Mouse (Mus musculus) layer of hippocampus, adult 9-10 months (tissue): ENCODE measurements around the gene Rbms1.

Experiments used
- DNase-seq: peaks from one replicate; pipeline ENCODE4 v3.0.0; 2022; ENCODE audit warnings: low spot score

Gene Rbms1

DNA sequence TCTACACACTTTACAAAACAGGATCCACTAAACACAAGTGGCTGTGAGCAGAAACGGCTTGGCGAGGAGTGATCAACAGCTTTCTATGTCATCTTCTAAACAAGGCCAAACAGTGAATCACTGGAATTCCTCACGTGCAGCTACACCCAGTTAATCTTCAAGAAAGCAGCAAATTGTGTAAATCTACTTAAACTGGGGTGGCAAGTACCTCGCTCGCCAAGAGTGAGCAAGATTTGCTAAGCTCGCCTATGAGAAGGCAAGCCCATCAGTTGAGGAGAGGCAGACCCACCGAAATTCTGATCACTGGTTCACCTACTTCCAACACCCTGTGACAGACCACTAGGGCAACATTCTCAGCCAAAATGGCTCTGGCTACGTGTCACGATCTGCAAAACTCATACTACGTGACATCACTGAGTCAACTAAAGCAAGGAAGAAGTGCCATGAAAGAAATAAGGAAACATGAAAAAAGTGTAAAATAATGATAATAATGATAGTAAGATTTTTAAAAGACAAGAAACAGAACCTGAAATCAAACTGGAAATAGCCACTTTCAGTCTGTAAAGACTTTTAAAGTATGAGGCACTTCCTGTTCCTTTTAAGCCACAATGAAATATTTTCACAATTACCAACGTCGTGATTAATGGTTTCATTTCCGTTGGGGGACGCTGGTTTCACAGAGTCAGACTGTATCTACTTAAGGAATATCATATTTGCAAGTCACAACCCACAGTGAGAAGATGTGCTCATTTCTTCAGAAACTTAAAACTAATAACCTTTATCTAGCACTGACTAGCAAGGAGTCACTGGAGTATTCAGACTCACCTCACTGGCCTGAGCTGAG, 85.2 kb downstream of the Rbms1 start:
- no peak for DNase-seq

DNA sequence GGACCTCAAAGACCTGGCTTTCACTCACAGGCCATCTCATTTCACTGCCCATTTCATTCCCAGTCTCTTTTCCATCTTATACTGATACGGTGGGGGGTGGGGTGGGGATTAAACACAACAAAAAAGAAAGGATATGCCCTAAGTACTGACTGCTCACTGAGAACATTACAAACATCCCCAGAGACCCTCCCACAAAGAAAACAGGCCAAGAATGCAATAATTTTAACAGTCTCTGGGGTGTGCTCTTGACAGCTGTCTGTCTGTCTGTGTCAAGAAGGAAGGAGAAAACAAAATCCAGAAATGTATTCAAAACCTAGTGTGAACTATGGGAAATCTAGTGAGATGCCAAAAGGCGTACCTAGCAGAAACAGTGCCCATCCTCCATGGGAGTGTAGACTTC, 86.1 kb downstream of the Rbms1 start:
- DNase-seq = no peak

DNA sequence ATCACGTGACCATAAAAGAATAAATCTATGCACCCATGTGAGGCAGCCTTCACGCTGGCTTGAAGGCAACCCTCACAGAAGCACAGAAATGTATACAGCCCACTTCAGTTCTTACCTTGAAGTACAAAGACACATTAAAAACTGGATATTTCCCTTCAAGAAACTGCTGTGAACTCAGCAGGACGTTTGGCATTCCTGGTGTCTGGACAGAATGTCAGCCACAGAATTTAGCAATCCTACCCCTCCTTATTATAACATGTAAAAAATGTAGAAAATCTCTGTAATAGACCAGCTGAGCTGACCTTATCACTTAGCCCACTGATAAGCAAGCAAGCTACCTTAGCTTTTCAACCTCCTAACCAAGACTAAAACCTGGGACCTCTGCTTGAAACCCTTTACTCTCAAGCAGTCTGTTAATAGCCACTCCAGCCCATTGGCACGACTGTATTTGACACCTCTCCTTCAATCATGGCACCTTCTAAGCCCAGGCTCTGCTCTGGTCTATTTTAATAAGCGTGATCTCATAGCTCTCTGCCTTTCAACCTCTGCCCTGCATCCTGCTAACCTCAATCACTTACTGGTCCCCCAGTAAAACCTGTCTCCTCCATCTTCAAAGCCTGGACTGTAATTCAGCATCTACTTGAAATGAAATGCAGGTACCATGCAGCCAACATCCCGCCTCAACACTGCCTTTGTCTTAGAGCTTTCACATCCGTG, 90.7 kb downstream of the Rbms1 start:
- no peak for DNase-seq

DNA sequence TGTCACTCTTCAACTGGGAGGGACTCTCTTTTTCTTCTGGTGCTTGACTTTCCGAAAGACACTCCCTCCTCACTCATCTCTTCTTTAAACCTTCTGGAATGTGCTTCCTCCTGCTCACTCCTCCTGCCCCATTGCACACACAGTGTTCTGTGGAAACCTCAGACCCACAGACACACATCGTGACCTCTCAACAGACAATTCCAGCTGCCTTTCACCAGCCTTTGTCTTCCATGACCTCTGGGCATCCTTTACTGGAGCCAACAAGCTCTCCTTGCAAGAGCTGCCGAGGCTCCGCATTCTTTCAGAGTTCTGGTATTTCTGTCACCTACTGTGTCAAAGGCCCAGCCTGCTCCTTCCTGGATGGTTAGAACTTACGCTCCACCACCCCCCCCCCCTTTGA, 92.0 kb downstream of the Rbms1 start:
- no peak for DNase-seq

DNA sequence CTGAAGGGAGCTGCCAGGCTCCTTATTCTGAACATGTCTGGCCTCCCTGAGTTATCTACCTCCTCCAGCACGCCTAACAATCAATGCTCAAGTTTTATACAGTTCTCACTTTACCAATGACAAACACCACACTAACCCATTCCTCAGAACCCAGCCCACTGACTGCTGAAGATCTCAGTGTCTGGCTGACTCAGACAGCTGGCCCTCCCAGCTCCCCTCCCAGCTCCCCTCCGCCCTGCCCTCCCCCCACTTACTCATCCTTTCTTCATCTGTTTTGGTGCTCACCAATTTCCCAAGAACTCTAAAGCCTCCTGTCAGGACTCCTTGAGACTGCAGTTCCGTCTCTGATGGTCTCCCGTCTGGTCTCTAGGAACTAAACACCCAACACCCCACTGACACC, 92.5 kb downstream of the Rbms1 start:
- DNase-seq = no peak

DNA sequence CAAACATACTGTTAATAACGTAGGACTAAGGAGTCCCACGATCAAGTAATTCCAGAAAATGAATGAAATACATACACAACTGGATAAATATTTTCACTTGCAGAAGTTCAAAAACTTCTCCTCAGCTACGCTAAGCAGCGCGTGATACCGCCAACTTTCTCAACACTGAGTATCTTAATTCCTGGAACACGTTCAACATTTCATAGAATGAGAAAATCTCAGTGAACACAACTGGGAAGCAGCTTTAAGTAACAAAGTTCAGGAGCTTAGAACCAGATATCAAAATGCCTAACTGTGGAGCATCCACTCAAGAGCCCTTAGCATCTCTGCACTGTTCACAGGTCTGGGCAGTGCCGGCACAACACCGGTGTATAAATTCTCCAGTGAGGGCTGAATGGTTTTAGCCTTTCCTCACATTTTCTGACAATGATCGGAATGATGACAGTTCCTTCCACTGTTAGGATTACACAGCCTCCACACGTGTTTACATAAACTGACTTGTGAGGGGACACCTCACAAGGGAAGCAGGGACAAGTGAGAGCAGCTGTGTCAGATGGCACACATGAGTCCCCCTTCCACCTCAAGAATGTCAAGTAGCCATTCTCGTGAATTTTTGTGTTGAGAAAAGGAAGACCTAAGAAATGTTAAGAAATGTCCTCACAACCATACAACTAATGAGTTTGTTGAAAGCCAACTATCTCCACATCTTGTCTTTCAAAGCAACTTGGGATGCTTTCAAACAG, 93.8 kb downstream of the Rbms1 start:
- no peak for DNase-seq

DNA sequence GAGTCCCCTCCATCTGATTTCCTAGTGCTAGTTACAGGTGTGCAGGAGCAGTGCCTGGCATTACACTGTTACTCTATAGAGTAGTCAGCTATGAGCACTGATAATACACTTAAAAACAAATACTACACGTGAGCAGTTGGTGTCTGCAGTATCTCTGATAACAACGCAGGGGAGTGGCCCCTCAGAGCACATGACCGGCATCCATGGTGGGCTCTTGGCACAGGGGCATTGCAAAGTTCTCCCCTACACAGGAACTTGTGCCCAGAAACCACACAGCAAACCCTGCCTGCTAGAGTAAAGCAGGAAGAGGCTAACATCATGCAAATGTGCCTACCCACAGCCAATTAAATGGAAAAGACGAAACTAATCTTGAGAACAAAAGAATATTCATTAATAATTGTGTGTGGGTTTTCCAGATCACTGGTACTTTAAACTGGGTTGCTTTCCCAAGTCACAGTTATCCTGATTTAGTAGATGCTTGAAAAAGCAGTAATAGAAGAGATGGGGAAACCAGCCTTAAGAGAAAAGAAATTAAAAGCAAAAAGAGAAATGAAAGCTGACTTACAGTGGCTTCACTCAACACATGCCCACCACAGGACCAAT, 94.8 kb downstream of the Rbms1 start:
- no peak for DNase-seq

DNA sequence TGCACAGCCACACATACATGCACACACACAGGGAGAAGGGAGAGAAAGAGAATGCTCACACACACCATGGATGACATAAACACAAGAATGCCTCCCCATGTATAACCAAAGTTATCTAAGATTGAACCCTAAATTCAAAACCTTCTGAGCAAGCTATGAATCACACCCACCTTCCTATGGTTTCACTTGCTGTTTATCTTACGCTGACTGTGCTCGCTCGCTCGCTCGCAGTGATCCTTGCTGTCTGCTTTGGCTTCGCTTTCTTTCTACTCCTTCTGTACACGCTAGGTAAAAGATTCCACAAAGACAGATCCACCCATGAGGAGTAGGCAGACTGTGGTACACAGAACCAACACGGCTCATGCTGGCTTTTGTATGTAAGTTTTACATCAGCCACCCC, 95.7 kb downstream of the Rbms1 start:
- DNase-seq = no peak

DNA sequence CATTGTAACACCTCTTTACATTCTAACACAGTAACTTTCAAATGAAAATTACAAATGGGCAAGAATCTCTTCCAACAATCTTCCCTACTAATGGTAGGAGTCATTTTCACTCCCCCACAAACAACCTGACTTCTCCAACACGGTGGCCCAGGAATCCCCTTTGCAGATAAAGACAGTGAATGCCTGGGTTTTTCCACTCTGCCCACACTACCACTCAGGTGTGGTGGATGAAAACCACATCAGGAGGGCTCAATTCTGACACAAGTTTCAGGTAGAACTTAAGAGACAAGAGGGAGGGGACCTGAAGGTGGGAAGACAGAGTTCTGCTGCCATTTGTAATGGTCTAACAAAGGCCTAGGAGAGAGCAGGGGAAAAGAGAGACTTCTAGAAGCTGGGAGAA, 97.1 kb downstream of the Rbms1 start:
- DNase-seq = no peak

DNA sequence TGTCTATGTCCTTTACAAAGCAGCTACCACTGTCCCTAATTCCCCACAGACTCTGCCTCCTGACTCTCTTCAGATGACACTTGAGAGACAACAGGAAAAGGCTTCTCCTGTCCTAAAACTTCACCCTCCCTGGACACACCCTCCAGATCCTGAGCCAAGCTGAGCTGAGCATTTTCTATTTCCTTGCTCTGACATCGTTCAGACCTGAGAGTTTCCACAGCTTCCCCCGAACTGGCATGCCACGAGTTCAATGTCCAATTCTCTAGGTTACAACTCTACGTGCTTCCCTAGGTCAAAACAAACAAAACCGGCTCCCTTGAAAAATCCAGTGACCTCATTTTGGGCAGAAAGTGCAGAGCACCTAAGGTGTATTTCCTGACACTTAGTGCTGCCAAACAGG, 98.0 kb downstream of the Rbms1 start:
- no peak for DNase-seq

DNA sequence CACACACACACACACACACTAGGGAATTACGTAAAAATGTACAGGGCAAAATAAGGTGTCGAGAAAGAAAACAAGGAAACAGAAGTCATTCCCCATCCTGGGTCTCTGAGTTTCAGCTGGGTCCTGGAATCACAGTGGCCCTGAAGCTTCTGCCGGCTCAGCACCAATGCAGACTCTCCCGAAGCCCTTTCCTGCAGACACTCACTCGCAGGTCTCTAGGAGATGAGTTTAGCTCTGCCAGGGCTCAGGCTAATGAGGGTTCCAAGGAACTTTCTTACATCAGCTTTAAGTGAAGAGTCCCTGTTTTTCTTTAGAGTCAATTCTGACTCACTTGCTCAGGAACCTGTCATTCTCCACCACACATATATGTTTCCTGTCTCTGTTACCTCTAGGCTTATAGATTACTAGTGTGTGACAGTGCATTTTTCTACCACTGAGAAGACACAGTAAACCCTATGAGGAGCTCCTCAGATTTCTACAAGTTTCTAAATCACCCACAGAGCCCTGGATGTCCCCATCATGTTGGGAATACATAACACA, 98.7 kb downstream of the Rbms1 start:
- no peak for DNase-seq

DNA sequence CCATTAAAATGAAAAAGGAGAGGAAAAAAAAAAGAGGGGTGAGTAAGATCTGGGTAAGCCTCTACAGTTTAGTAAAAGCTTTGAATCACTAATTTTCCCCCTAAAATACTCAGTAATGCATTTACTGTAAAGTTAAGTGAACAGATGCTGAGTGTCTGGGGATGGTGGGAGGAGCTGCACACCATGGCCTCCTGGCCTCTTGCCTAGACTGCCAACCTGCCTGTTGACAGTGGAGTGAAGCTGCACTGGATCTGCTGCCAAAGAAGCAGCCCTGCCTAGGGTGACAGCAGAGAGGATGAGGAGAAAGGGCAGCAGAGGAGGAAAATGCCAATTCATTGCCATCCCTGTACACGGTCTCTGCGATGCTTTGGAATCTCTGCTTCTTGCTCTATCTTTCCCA, 99.2 kb downstream of the Rbms1 start:
- peak; percentile 55 for DNase-seq

DNA sequence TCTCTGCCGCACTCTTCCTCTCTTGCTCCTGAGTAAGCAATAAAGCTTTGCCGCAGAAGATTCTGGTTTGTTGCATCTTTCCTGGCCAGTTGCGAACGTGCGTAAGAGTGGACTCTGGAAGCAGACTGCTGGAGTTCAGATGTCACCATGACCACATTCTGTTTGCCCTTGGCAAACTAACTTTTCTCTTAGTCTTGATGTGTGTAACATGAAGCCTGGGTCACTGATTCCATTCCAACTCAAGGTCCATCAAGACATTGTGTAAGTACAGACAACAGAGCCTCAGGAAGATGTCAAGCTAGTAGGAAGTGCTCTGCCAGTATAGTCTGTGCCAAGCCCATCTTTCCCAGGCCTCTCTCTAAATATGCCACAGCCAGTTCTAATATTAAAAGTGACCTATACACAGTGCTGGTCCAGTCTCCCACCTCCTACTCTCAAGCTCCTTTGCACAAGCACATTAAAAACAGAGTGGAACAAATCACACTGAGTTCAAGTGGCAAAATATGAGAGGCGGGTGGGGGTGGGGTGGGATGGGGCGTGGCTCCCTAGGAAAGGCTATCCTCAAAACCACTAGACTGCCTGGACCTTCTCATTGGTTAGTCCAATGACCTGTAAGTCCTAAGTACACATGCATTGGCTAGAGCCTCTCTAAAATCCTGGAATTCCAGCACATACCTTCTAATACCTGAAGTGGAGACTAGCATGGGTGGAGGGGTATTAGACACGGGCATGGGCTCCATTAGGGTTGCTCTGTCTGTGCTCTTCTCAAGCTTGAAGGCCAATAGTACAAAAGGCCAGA, 99.9 kb downstream of the Rbms1 start:
- DNase-seq = no peak

DNA sequence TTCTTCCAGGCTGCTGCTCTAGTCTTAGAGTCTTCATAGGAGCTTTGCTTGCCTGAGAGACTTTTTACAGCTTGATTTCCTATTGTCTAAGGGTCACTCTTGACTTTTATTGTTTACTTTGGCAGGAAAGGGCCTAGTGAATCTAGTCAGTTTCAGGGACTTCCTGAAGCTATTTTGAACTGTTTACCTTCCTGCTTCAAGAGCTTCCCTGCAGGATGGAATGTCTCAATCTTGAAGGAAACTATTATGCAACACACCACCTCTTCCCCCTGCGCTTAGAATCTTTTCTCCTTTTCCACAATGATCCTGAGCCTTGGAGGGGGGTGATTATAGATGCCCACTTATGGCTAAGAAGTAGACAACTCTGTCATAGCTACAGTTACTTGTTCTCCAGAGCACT, 104.9 kb downstream of the Rbms1 start:
- DNase-seq = no peak

DNA sequence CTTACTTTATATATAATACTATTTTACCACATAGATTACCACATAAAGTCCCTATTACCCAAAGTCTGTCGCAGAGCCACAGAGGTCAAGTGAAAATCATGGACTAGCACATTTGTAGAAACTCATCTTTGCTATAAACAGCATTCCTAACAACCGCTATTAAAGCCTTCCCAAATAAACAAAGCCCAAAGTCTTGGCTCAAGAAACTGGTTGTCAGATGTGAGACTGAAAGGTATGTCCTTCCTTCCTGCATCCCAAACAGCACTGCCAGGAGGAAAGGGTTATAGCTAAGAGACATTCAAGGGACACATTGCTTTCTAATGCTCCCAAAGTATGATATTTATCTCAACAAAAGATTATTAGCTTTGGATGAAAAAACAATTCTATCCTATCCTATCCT, 106.9 kb downstream of the Rbms1 start:
- no peak for DNase-seq

DNA sequence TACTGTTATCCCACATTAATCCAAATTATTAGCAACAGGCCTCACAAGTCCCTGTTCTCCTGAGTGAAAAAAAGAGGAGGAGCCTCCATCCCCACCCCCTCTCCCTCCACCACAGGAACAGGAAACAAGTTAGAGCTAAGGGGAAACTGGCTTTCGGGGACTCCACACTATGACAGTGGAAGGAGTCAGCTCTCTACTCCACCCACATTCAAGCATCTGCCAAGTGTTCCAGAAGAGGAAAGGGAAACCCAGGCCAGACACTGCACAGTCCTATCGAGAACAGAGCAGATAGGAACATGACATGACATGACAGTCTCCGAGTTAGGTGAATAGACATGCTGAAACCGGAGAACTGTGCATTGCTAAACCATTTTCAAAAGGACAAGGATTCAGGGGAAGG, 108.0 kb downstream of the Rbms1 start:
- peak; percentile 4 for DNase-seq

DNA sequence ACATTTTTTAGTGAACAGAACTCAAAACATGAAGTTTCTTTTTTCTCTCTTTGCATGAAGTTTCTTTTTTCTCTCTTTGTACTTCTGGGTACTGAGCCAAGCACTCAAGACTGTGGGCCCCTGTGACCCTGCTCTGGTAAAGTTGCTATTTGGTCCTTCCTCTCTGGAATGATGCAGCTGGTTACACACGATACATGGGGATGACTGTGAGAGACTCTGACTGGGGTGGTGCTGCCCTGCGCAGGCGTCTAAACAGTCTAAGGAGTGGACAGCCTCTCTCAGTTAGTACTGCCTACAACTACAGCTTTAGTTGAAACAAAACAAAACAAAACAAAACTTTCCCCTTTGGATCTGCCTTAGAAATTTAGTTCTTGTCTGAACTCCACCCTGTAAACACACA, 111.1 kb downstream of the Rbms1 start:
- no peak for DNase-seq

DNA sequence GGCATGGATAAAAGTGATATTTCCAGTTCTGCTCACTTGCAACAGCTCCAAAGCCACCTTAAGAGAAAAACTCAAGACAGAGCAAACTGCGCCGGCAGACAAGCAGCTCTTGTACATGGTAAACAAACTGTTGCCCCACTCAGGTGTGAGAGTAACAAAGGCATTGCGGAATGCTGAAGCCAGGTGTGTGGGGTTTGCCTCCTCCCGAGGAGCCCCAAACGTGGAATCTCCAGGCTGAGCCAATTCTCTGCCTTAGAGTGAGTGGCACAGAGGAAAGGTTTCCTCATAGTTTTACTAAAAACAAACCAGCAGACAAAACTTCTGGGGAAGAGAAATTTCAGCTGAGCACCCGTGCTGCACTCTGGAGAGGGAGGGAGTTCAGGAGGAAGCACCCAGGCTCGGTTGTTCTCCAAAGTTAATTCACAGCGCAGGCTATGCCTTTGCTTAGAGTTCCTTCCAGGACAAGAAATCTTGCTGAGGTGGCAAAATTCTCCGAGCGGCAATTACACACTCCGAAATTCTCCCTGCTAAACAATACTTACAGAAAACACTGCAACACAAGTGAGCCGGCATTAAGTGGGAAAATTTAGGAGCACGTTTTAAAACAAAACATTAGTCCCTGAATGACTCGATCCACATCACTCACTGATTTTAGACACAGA, 111.8 kb downstream of the Rbms1 start:
- DNase-seq = no peak

DNA sequence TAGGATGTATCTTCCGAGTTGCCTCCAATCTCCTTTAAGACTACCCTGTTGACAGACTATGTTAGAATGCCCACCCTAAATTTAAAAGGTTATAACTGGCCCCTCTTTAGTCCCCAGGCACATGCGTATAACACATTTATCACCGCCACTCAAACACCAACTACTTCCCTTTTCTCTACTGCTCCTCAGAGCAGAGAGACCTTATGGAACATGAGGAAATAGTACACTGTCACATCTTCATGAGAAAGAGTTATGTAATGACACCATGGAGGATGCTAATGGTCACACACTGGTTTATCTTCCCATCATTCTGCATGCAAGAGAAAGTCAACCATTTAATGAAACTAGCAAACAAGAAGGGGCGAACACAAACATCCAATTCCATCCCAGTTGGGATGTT, 114.5 kb downstream of the Rbms1 start:
- no peak for DNase-seq

DNA sequence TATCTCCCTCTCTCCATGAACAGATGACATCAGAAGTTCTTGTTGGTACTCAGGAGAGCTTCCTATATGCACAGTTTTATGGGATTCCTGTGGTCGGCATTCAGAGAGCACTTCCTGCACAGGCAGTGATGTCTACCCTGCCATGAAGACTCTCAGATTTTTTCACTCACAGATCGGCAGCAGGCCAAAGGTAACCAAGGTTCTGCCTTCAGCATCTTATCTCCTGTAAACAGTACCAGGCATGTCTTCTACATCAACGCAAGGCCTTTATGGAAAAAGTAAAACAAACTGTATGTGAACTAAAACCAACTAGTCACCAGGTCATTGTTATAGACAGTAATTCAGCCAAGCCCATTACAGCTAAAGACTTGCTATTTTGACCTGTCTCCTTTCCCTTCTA, 115.0 kb downstream of the Rbms1 start:
- DNase-seq = no peak

DNA sequence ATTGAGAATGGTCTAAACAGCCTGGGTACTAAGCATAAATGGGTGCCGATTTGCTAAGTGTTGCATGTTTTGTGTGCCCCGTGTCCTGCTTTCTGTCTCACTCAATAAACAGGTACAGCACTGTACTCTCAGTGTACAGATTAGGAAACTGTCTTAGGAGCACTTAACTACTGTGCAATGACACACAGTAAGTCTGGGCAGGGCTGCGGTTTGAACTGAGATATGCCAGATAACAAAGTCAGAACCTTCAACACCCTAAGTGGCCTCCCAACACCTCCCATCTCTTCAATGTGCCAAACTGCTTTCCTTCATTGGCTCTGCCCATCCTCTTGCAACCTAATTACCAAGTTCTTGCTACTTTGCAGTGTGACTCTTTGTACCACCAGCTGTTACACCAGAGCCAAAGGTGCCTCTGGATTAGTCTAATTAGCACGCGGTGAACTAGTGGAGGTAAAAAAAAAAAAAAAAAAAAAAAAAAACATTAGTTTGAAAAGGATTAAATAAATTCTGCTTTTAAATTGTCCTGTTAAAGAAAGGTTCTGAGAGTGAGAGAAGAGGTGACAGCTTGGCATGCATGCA, 117.6 kb downstream of the Rbms1 start:
- no peak for DNase-seq
